Mouse (Mus musculus): Measurements from ENCODE around the gene Bmper. TPM values are rescaled to one million over a fixed set of nuclear protein-coding genes. Genes with fewer than 3 reads are reported as not detected.

Gene Bmper
- polyA plus RNA-seq, 1 experiment from 2014 or later = 10.9 TPM

DNA sequence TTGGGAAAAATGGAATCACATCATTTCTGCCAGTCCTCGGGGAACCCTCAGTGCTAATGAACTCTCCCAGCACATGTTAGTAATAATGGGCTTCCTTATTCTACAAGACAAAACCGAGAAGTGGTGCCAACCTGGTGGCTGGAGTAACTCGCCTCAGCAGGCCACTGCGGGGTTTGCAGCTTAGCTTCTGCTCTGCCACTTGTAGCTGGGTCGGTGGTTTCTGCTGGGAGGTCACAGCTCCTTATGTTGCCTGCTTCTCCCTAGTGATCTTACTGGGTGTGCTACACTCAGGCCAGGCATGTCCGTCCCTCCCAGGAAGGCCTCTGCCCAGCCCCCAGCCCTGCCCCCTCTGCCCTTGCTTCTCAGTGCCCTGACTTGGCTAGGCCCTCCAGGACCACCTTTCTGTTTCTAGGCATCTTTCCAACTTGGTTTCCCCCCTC lies 155.9 kb downstream of the Bmper start:
- no peaks in the 10 kb centered on the region for H3K9me3 ChIP-seq (replicated peaks; ENCODE audit: control insufficient read depth, low read length)
- H3K4me2 ChIP-seq = no peak overlapping the region
- H3K4me1 ChIP-seq (ENCODE audit: control insufficient read depth, insufficient read depth, low read length) = 0 out of 2 replicates have a peak, but pooled peaks cover 4% of the 10 kb centered on the region
- H3K9ac ChIP-seq (ENCODE audit: low read depth, low read length) = no peak overlapping the region
- ATAC-seq (replicated peaks; ENCODE audit: insufficient number of reproducible peaks, low FRiP score, low TSS enrichment) = no peak
- no peak overlapping the region for H3K4me3 ChIP-seq (ENCODE audit: low read depth, low read length)
- WGBS (ENCODE audit: insufficient replicate concordance) = 40% methylated on average over 6 of the region's 6 CpGs
- H3K27me3 ChIP-seq (ENCODE audit: control insufficient read depth, insufficient read depth, low read length) = no peaks in the 10 kb centered on the region
- no peak overlapping the region for H3K27ac ChIP-seq (ENCODE audit: low read depth, low read length)
- no peaks in the 10 kb centered on the region for H3K36me3 ChIP-seq (ENCODE audit: control insufficient read depth, insufficient read depth, low read length)

- Histone ChIP-seq H3K36me3 (ENCODE audit: control insufficient read depth, insufficient read depth, low read length) (no peaks in the 10 kb centered on the region), H3K4me3 (ENCODE audit: low read depth, low read length) (no peak overlapping the region), H3K27ac (ENCODE audit: low read depth, low read length) (no peak overlapping the region), H3K27me3 (ENCODE audit: control insufficient read depth, insufficient read depth, low read length) (no peaks in the 10 kb centered on the region), H3K9ac (ENCODE audit: low read depth, low read length) (no peak overlapping the region), H3K4me2 (no peak overlapping the region), H3K4me1 (ENCODE audit: control insufficient read depth, insufficient read depth, low read length) (peaks cover 12% of the 10 kb centered on the region), H3K9me3 (replicated peaks; ENCODE audit: control insufficient read depth, low read length) (no peaks in the 10 kb centered on the region)
- no peak for ATAC-seq (replicated peaks; ENCODE audit: insufficient number of reproducible peaks, low FRiP score, low TSS enrichment)
- 66% methylated on average over 5 of the region's 5 CpGs for WGBS (ENCODE audit: insufficient replicate concordance)
These were observed 157.4 kb downstream of the Bmper start for GRCm38 (mm10) chr9:23380171-23380835.

DNA sequence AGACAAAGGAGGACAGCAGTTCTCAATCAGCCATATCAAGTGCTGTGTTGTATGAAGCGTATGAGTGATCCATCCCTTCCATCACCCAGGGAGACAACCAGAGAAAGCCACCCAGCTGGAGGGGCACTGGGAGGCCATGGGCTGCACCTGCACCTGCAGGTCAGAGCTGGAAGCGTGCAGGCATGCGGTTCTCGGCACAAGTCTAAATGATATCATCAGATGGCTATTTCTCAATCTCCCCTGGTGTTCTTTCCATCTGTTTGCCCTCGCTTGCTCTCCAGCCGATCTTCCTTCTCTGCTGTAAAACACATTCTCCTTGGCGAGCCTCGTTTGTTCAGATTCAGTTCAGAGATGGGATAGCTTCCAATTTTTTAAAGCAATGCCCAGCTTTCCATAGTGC lies 160.4 kb downstream of the Bmper start:
- Histone ChIP-seq H3K4me1 (ENCODE audit: control insufficient read depth, insufficient read depth, low read length) (peaks cover 22% of the 10 kb centered on the region), H3K27ac (ENCODE audit: low read depth, low read length) (no peak overlapping the region), H3K9ac (ENCODE audit: low read depth, low read length) (no peak overlapping the region), H3K4me3 (ENCODE audit: low read depth, low read length) (no peak overlapping the region), H3K4me2 (no peak overlapping the region), H3K36me3 (ENCODE audit: control insufficient read depth, insufficient read depth, low read length) (no peaks in the 10 kb centered on the region), H3K9me3 (replicated peaks; ENCODE audit: control insufficient read depth, low read length) (no peaks in the 10 kb centered on the region), H3K27me3 (ENCODE audit: control insufficient read depth, insufficient read depth, low read length) (no peaks in the 10 kb centered on the region)
- ATAC-seq (replicated peaks; ENCODE audit: insufficient number of reproducible peaks, low FRiP score, low TSS enrichment) = no peak
- WGBS (ENCODE audit: insufficient replicate concordance) = 74% methylated on average over 8 of the region's 8 CpGs

DNA sequence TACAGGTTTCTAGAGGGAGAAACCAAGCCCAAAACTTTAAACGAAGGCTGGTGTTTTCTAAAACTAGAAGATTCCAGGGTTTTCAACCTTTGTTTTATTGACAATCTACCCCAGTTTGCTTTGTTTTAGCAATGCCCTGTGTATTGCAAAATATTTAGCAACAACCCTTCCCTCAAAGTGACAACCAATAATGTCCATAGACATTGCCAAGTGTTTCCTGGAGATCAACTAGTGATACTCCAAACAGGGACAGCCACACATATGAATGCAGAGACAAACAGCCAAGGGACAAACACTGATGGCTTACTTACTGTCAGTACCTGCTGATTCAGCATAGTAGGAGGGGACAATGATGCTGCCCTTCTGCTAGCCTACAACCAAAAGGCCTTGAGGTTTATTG lies 161.0 kb downstream of the Bmper start:
- ATAC-seq (replicated peaks; ENCODE audit: insufficient number of reproducible peaks, low FRiP score, low TSS enrichment) = no peak
- Histone ChIP-seq H3K9ac (ENCODE audit: low read depth, low read length) (no peak overlapping the region), H3K36me3 (ENCODE audit: control insufficient read depth, insufficient read depth, low read length) (no peaks in the 10 kb centered on the region), H3K4me1 (ENCODE audit: control insufficient read depth, insufficient read depth, low read length) (peaks cover 20% of the 10 kb centered on the region), H3K27me3 (ENCODE audit: control insufficient read depth, insufficient read depth, low read length) (no peaks in the 10 kb centered on the region), H3K4me3 (ENCODE audit: low read depth, low read length) (no peak overlapping the region), H3K27ac (ENCODE audit: low read depth, low read length) (no peak overlapping the region), H3K4me2 (no peak overlapping the region), H3K9me3 (replicated peaks; ENCODE audit: control insufficient read depth, low read length) (no peaks in the 10 kb centered on the region)
- WGBS (ENCODE audit: insufficient replicate concordance) = 92% methylated on average over 1 of the region's 1 CpGs

DNA sequence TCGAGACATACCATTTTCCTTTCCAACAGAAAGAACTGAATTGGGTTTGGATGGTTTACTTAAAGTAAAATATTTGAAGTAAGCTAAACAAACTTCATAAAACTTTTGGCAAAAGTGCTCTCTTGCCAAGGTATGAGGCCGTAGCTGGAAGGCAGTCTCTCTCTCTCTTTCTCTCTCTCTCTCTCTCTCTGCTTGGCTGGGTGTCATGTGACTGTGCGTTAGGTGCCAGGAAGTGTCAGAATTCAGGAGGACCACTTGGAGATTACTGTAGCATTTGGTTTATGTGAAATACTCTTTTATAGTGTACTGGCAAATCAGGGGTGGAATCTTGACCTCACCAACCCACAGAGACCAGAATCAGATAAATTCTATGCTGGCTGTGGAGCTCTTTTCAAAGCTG lies 162.0 kb downstream of the Bmper start:
- Histone ChIP-seq H3K4me3 (ENCODE audit: low read depth, low read length) (no peak overlapping the region), H3K27ac (ENCODE audit: low read depth, low read length) (no peak overlapping the region), H3K4me1 (ENCODE audit: control insufficient read depth, insufficient read depth, low read length) (peaks cover 19% of the 10 kb centered on the region), H3K27me3 (ENCODE audit: control insufficient read depth, insufficient read depth, low read length) (no peaks in the 10 kb centered on the region), H3K36me3 (ENCODE audit: control insufficient read depth, insufficient read depth, low read length) (no peaks in the 10 kb centered on the region), H3K9ac (ENCODE audit: low read depth, low read length) (no peak overlapping the region), H3K9me3 (replicated peaks; ENCODE audit: control insufficient read depth, low read length) (no peaks in the 10 kb centered on the region), H3K4me2 (no peak overlapping the region)
- WGBS (ENCODE audit: insufficient replicate concordance) = 45% methylated on average over 3 of the region's 3 CpGs
- ATAC-seq (replicated peaks; ENCODE audit: insufficient number of reproducible peaks, low FRiP score, low TSS enrichment) = no peak

GRCm38 (mm10) chr9:23386201-23386600 lies 163.3 kb downstream of the Bmper start:
- peak overlapping the region; percentile 3 for H3K27ac ChIP-seq (ENCODE audit: low read depth, low read length)
- no peaks in the 10 kb centered on the region for H3K27me3 ChIP-seq (ENCODE audit: control insufficient read depth, insufficient read depth, low read length)
- H3K9ac ChIP-seq (ENCODE audit: low read depth, low read length) = no peak overlapping the region
- H3K36me3 ChIP-seq (ENCODE audit: control insufficient read depth, insufficient read depth, low read length) = no peaks in the 10 kb centered on the region
- no peak overlapping the region for H3K4me3 ChIP-seq (ENCODE audit: low read depth, low read length)
- ATAC-seq (replicated peaks; ENCODE audit: insufficient number of reproducible peaks, low FRiP score, low TSS enrichment) = no peak
- H3K9me3 ChIP-seq (replicated peaks; ENCODE audit: control insufficient read depth, low read length) = no peaks in the 10 kb centered on the region
- H3K4me2 ChIP-seq = no peak overlapping the region
- H3K4me1 ChIP-seq (ENCODE audit: control insufficient read depth, insufficient read depth, low read length) = peaks cover 19% of the 10 kb centered on the region
- 33% methylated on average over 3 of the region's 3 CpGs for WGBS (ENCODE audit: insufficient replicate concordance)

- 58% methylated on average over 3 of the region's 3 CpGs for WGBS (ENCODE audit: insufficient replicate concordance)
These were observed 167.2 kb downstream of the Bmper start for GRCm38 (mm10) chr9:23390118-23390517.

DNA sequence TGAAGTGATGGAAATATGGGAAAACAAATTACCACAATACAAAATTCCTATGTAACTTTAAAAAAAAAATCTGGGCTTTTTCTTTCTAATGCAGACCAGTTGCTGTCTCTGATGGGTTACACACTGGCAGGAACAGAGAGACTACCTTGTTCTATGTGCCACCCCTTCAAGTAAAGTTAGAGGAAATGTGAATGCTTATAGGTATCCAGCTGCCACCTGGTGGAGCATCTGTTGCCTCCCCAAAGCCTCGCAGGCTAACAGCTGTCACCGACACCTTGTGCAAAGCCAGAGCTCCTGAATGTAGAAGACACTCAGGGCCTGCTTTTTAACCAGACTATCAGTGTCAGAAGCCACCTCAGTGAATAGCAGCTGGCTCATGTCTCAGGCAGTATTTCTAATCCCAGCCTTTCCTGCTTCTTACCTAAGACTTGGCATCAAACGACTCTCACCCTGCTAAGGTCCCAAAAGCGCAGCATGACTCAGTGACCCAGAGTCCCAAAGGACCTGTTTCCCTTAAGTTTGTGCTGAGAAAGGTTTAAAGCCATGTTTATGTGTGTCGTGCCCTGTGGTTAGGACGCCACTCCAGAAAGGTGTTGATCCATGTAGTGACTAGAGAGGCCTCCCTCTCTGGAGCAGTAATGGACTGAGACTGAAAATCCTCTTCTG lies 171.9 kb downstream of the Bmper start:
- Histone ChIP-seq H3K4me2 (no peak overlapping the region), H3K27me3 (ENCODE audit: control insufficient read depth, insufficient read depth, low read length) (no peaks in the 10 kb centered on the region), H3K4me1 (ENCODE audit: control insufficient read depth, insufficient read depth, low read length) (peaks cover 8% of the 10 kb centered on the region), H3K27ac (ENCODE audit: low read depth, low read length) (0 out of 2 replicates have a peak overlapping the region, but pooled peaks have one; percentile 50), H3K36me3 (ENCODE audit: control insufficient read depth, insufficient read depth, low read length) (no peaks in the 10 kb centered on the region), H3K9me3 (replicated peaks; ENCODE audit: control insufficient read depth, low read length) (no peaks in the 10 kb centered on the region), H3K9ac (ENCODE audit: low read depth, low read length) (no peak overlapping the region), H3K4me3 (ENCODE audit: low read depth, low read length) (no peak overlapping the region)
- no peak for ATAC-seq (replicated peaks; ENCODE audit: insufficient number of reproducible peaks, low FRiP score, low TSS enrichment)
- 48% methylated on average over 6 of the region's 6 CpGs for WGBS (ENCODE audit: insufficient replicate concordance)

More at GRCm38 (mm10) chr9:23390118-23390517, 167.2 kb downstream of the Bmper start:
- Histone ChIP-seq H3K27ac (ENCODE audit: low read depth, low read length) (no peak overlapping the region), H3K9ac (ENCODE audit: low read depth, low read length) (no peak overlapping the region), H3K4me3 (ENCODE audit: low read depth, low read length) (no peak overlapping the region), H3K36me3 (ENCODE audit: control insufficient read depth, insufficient read depth, low read length) (no peaks in the 10 kb centered on the region), H3K9me3 (replicated peaks; ENCODE audit: control insufficient read depth, low read length) (no peaks in the 10 kb centered on the region), H3K4me2 (no peak overlapping the region), H3K27me3 (ENCODE audit: control insufficient read depth, insufficient read depth, low read length) (no peaks in the 10 kb centered on the region), H3K4me1 (ENCODE audit: control insufficient read depth, insufficient read depth, low read length) (peaks cover 15% of the 10 kb centered on the region)
- no peak for ATAC-seq (replicated peaks; ENCODE audit: insufficient number of reproducible peaks, low FRiP score, low TSS enrichment)

DNA sequence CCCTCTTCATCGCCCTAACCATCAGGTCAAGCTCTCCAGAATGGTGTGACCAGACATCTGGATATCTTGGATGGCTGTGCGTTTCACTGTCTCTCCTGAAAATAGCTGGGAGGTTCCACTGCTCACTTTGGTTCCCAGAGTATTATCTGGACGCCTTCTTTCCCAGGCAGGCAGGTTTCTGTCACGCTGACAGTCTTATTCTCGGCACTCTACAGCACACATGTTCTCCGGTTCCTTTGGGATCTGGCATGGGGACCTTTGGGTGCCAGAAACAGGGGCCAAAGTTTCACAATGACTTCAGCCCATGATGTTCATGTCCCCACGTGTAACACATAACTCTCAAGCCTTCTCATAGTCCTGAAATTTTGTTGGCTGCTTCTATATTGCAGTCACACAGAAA lies 173.3 kb downstream of the Bmper start:
- Histone ChIP-seq H3K27ac (ENCODE audit: low read depth, low read length) (no peak overlapping the region), H3K4me2 (no peak overlapping the region), H3K9me3 (replicated peaks; ENCODE audit: control insufficient read depth, low read length) (no peaks in the 10 kb centered on the region), H3K4me3 (ENCODE audit: low read depth, low read length) (no peak overlapping the region), H3K36me3 (ENCODE audit: control insufficient read depth, insufficient read depth, low read length) (no peaks in the 10 kb centered on the region), H3K27me3 (ENCODE audit: control insufficient read depth, insufficient read depth, low read length) (no peaks in the 10 kb centered on the region), H3K9ac (ENCODE audit: low read depth, low read length) (no peak overlapping the region), H3K4me1 (ENCODE audit: control insufficient read depth, insufficient read depth, low read length) (peaks cover 8% of the 10 kb centered on the region)
- no peak for ATAC-seq (replicated peaks; ENCODE audit: insufficient number of reproducible peaks, low FRiP score, low TSS enrichment)
- WGBS (ENCODE audit: insufficient replicate concordance) = 46% methylated on average over 7 of the region's 7 CpGs
